Mouse (Mus musculus): ENCODE measurements around the gene Ttll11. TPM values are rescaled to one million over a fixed set of nuclear protein-coding genes. Genes with fewer than 3 reads are reported as not detected.

The Ttll11 gene
- polyA plus RNA-seq, 1 experiment from 2014 or later: 0.88 TPM

DNA sequence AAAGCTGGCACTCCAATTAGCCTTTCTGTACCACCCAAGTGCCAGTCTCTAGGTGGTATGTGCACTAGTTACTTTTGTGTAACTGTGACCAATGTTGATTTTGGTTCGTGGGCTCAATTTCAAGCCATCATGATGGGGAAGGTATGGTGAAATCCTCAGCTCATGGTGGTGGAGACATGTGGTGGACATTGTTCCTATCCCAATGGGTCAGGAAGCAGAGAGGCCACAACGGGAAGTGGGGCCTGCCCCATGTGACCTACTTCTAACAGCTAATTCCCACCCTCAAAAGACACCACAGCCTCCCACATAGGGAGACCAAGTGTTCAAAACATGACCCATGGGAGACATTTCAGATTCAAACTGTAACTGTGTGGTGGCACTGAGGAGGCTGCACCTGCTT, 17.0 kb upstream of the Ttll11 start:
- H3K4me2 ChIP-seq: no peak overlapping the region
- H3K27me3 ChIP-seq: no peaks in the 10 kb centered on the region
- H3K9ac ChIP-seq: no peak overlapping the region
- H3K4me1 ChIP-seq: no peaks in the 10 kb centered on the region
- no peaks in the 10 kb centered on the region for H3K9me3 ChIP-seq (replicated peaks)
- no peak overlapping the region for H3K4me3 ChIP-seq (replicated peaks)
- no peaks in the 10 kb centered on the region for H3K36me3 ChIP-seq
- no peak for ATAC-seq (replicated peaks; ENCODE audit: low FRiP score)
- no peak overlapping the region for H3K27ac ChIP-seq
- WGBS: 73% methylated on average over 2 of the region's 2 CpGs

DNA sequence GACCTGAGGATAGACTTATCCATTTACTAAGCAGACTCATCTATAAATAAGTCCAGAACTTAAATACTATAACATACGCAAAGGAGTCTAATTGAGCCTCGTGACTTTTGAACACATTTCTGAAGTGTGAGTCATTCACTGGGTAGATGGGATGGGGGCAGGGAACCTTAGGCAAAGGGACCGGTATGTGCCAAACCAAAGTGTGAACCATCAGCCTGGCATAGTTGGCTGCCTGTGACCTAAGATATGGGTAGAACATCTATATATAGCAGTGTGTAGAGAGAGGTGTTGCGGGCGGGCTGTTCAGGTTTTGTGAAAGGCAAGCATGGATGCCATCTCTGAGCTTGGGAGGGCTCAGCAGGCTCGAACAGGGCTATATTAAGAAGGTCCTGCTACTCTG, 14.6 kb upstream of the Ttll11 start:
- H3K4me1 ChIP-seq: no peaks in the 10 kb centered on the region
- 79% methylated on average over 6 of the region's 6 CpGs for WGBS
- H3K27ac ChIP-seq: no peak overlapping the region
- H3K9ac ChIP-seq: no peak overlapping the region
- H3K36me3 ChIP-seq: no peaks in the 10 kb centered on the region
- no peak overlapping the region for H3K4me2 ChIP-seq
- no peaks in the 10 kb centered on the region for H3K9me3 ChIP-seq (replicated peaks)
- H3K4me3 ChIP-seq (replicated peaks): no peak overlapping the region
- ATAC-seq (replicated peaks; ENCODE audit: low FRiP score): no peak
- H3K27me3 ChIP-seq: no peaks in the 10 kb centered on the region

DNA sequence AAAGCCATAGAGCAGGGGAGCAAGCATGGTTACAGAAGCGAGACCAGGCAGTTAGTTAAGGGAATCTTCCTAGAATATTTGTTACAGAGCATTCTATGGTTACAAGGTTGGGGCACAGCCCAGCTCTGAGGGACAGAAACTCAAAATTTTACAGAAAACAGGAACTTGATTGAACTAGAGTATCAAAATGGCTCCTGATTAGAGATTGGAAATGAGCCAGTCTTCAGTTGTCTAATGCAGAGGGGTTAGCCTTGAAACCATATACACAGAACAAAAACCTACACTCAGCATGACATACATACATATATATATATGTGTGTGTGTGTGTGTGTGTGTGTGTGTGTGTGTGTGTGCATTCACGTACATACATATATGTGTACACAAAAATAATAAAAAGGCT, 13.8 kb upstream of the Ttll11 start:
- no peak overlapping the region for H3K27ac ChIP-seq
- 77% methylated on average over 2 of the region's 2 CpGs for WGBS
- no peaks in the 10 kb centered on the region for H3K9me3 ChIP-seq (replicated peaks)
- no peak overlapping the region for H3K4me2 ChIP-seq
- no peak overlapping the region for H3K9ac ChIP-seq
- H3K27me3 ChIP-seq: 0 out of 2 replicates have a peak, but pooled peaks cover under 1% of the 10 kb centered on the region
- ATAC-seq (replicated peaks; ENCODE audit: low FRiP score): no peak
- H3K4me1 ChIP-seq: no peaks in the 10 kb centered on the region
- no peak overlapping the region for H3K4me3 ChIP-seq (replicated peaks)
- no peaks in the 10 kb centered on the region for H3K36me3 ChIP-seq

DNA sequence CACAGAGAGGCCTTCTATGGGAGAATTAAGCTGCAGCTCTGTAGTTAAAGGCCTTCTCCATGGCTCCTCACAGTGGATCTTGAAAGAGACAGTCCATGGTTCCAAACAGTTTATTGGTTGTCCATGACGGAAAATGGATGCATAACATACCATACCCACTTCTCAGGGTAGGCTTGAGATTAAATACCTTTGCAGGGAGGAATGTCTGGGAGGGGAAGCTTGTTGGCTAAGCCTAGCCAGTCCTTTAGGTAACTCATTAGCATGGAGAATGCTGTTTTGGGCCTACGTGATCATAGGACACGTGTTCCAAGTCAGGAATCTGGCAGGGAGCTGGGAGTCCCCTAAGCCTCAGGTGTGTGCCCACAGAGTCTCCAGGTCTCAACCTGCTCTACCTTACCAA, 12.5 kb upstream of the Ttll11 start:
- peaks cover 6% of the 10 kb centered on the region; the same call in 1 of the 2 replicates for H3K27me3 ChIP-seq
- H3K4me2 ChIP-seq: no peak overlapping the region
- H3K9me3 ChIP-seq (replicated peaks): no peaks in the 10 kb centered on the region
- H3K27ac ChIP-seq: no peak overlapping the region
- no peak overlapping the region for H3K4me3 ChIP-seq (replicated peaks)
- H3K36me3 ChIP-seq: no peaks in the 10 kb centered on the region
- ATAC-seq (replicated peaks; ENCODE audit: low FRiP score): no peak
- 90% methylated on average over 3 of the region's 3 CpGs for WGBS
- no peaks in the 10 kb centered on the region for H3K4me1 ChIP-seq
- no peak overlapping the region for H3K9ac ChIP-seq

DNA sequence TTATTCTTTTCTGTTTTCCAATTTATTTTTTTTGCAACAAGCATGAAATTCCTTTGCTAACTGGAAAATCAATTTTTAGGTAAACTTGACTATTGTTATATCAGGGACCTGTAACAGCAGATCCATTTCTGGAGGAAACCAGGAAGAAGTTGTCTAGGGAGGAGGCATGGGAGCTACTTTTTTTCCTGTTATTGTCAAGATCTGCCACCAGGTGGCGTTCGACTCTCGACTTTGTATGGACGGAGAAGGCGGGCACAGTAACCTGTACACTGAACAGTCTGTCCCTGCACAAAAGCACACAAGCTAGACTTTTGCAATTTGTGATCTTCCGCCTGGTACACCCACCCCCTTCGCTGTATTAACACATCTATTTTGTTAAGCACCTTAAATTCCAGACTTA, 4.2 kb upstream of the Ttll11 start:
- no peak overlapping the region for H3K9ac ChIP-seq
- 5% methylated on average over 7 of the region's 7 CpGs for WGBS
- ATAC-seq (replicated peaks; ENCODE audit: low FRiP score): no peak

DNA sequence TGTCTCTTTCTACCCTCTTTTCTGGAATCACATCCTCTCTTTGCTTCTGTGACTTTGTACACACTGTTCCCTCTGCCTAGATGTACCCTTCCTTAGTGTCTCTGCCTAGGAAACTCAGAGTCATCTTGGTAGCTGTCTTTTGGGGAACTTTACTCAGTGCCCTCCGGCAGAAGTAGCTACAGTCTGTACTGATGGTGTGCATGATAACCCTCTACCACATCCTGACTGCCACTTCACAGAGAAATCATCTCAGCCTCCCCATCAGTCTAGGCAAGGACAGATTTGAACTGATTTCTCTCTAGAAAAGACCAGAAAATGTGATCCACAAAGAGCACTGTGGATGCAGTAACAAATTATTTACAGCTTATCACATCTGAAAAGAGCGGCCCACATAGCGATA, 2.2 kb upstream of the Ttll11 start:
- Histone ChIP-seq H3K27ac (no peak overlapping the region), H3K4me3 (replicated peaks) (no peak overlapping the region), H3K27me3 (peaks cover 25% of the 10 kb centered on the region), H3K9ac (no peak overlapping the region), H3K4me1 (peaks cover 21% of the 10 kb centered on the region), H3K36me3 (no peaks in the 10 kb centered on the region), H3K9me3 (replicated peaks) (no peaks in the 10 kb centered on the region), H3K4me2 (no peak overlapping the region)
- no peak for ATAC-seq (replicated peaks; ENCODE audit: low FRiP score)
- 75% methylated on average over 3 of the region's 3 CpGs for WGBS

More for the DNA sequence above, 4.2 kb upstream of the Ttll11 start:
- no peak overlapping the region for H3K27ac ChIP-seq
- no peak overlapping the region for H3K4me2 ChIP-seq
- H3K9me3 ChIP-seq (replicated peaks): no peaks in the 10 kb centered on the region
- H3K36me3 ChIP-seq: no peaks in the 10 kb centered on the region
- H3K4me1 ChIP-seq: peaks cover 7% of the 10 kb centered on the region; the same call in 1 of the 2 replicates
- peaks cover 35% of the 10 kb centered on the region for H3K27me3 ChIP-seq
- no peak overlapping the region for H3K4me3 ChIP-seq (replicated peaks)

DNA sequence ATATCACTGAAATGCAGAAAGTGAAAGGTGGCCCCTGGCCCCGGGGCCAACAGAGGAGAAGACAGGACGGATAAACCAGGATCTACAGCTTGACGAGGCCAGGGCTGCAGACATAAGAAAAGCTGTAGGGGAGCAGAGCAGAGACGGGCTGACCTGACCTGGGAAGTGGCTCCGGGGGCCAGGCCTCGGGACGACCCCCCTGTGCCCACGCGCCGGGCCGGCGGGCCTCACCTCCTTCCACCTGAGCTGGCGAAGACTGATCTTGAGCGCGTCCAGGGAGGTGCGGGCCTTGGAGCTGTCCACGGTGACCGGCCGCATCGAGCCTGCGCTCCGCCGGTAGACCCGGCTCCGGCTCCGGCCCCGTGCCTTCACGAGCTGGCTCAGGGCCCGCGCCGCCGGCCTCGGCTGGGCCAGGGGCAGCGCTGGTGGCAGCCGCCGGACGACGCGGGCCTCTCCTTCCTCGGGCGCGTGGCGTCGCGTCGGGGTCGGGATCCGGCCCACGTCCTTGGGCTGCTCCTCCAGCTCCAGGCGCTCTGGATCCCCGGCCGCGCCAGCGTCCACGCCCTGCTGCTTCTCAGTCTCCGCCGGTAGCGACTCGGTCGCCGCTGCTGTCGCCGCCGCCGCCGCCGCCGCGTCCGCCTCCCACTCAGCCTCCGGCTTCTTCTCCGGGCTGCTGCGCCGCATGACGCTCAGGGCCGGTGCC, 621 bp downstream of the Ttll11 start:
- ATAC-seq (replicated peaks; ENCODE audit: low FRiP score): peak; percentile 66
- Histone ChIP-seq H3K27ac (peak overlapping the region; percentile 75), H3K4me2 (peak overlapping the region; percentile 93), H3K36me3 (no peaks in the 10 kb centered on the region), H3K9ac (peak overlapping the region; percentile 85), H3K4me1 (peaks cover 21% of the 10 kb centered on the region), H3K4me3 (replicated peaks) (peak overlapping the region; percentile 87), H3K27me3 (peaks cover 17% of the 10 kb centered on the region), H3K9me3 (replicated peaks) (no peaks in the 10 kb centered on the region)
- WGBS: under 1% methylated on average over 74 of the region's 76 CpGs

DNA sequence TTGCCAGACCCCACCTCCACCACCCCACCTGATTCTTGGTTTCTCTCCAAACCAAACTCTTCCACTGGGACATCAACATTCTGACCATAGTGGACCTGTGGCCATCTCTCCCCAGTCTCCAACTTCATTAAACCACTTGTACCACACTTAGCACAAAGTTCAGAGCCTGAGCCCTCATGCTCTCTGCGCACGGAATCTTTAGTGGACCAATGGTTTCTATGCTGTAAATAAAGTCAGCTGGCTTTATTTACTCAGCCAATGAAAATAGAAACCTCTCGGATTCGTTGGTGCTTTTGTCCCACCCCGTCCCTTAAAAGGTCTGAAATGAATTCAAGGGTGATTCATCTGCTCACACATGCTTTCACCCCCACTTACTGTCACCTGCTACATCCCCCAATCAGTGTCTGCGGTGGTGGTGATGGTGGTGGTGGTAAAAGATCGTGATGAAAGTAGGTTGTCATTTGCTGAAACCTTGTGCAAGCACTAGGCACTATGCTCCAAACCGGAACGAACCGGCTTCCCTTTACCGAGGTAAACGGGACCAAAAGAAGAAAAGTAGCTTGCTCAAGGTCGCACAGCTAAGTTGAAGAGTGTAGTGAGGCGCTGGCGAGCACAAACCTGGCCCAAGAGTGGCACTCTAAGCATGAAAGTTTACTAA, 1.3 kb downstream of the Ttll11 start:
- Histone ChIP-seq H3K4me1 (peaks cover 21% of the 10 kb centered on the region), H3K4me3 (replicated peaks) (peak overlapping the region; percentile 87), H3K27ac (0 out of 2 replicates have a peak overlapping the region, but pooled peaks have one; percentile 75), H3K9ac (peak overlapping the region; percentile 85), H3K4me2 (peak overlapping the region; percentile 93), H3K27me3 (peaks cover 15% of the 10 kb centered on the region), H3K36me3 (no peaks in the 10 kb centered on the region), H3K9me3 (replicated peaks) (no peaks in the 10 kb centered on the region)
- no peak; the same call in 1 of the 2 replicates for ATAC-seq (replicated peaks; ENCODE audit: low FRiP score)
- WGBS: 22% methylated on average over 15 of the region's 15 CpGs

DNA sequence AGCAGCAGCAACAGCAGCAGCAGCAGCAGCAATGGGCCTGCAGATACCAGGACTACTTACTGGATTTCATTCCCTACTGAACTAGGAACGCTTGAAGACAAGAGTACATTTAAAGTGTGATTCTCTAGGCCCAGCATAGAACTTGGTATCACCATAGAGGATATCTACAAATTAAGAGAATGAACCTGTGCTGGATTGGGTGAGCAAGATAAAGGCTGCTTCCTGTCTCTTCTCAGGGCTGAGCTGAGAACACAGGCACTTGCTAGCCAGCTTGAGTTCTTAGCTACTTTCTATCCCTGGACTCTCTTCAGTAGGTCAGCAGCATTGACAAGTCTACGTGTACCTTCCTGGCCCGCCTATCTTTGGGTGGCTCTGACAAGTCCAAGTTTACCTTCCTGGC, 2.0 kb downstream of the Ttll11 start:
- H3K9me3 ChIP-seq (replicated peaks): no peaks in the 10 kb centered on the region
- peaks cover 9% of the 10 kb centered on the region for H3K27me3 ChIP-seq
- H3K4me2 ChIP-seq: peak overlapping the region; percentile 93; the same call in 1 of the 2 replicates
- H3K36me3 ChIP-seq: no peaks in the 10 kb centered on the region
- ATAC-seq (replicated peaks; ENCODE audit: low FRiP score): no peak
- H3K4me3 ChIP-seq (replicated peaks): no peak overlapping the region
- peaks cover 21% of the 10 kb centered on the region for H3K4me1 ChIP-seq
- H3K27ac ChIP-seq: no peak overlapping the region
- H3K9ac ChIP-seq: no peak overlapping the region
- 87% methylated on average over 3 of the region's 3 CpGs for WGBS

DNA sequence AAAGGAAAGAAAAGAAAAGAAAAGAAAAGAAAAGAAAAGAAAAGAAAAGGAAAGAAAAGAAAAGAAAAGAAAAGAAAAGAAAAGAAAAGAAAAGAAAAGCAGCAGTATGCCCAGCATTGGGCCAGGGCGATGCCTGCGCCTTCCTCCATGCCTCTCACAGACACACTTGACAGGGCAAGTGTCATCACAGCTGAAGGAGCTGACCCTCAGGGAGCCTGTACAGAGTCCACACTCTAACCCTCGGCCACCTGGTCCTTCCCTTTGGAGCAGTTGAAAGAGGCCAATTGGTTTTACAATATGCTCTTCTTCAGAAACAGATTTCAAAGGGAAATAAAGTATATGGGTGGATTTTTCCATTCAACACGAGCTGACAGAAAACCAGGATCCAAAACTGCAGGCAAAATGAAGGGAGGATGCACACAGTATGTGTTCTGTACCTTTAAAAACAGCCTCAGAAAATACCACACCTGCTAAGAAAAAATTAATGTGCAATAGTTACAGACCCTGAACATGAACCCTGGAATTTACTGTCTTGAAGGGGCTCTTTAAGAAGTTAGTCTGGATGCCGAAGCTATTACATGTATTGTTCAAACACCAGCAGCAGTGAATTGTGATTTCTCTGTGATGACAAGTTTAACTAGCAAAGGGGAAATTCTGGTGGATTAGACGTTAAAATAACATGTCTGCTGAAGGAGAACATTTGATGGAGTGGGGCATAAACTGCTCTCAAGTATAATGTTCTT, 7.3 kb downstream of the Ttll11 start:
- Histone ChIP-seq H3K36me3 (no peaks in the 10 kb centered on the region), H3K4me1 (0 out of 2 replicates have a peak, but pooled peaks cover 3% of the 10 kb centered on the region), H3K9me3 (replicated peaks) (no peaks in the 10 kb centered on the region), H3K4me3 (replicated peaks) (no peak overlapping the region), H3K27me3 (no peaks in the 10 kb centered on the region), H3K9ac (no peak overlapping the region), H3K4me2 (no peak overlapping the region), H3K27ac (no peak overlapping the region)
- no peak for ATAC-seq (replicated peaks; ENCODE audit: low FRiP score)
- 43% methylated on average over 6 of the region's 6 CpGs for WGBS

DNA sequence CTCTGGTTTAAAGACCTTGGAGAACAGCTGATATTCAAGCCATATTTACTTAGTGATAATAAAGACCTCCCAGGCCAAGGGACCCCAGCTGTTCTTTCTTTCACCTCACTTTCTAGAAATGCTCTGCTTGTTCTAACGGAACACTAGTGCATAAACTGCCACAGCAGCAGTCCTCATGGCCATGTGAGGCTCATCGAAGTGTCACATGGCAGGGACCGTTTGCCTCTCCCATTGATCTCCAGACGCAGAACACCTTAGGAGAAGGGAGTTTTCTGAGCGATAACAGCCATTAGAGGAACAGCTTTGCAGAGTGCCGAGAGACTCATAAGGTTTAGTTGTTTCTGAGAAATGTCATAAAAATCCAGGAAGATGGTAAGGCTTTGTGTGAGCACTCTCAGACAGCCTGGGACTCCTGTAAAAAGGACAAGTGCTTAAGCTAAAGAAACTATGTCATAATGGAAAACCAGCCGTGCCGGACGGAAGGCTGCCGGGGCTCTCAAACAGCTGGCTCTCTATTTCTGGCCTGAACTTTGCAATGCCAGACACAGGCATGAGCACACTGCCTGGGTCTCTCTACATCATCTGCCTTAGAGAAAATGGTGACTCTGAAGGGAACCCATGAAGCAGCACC, 13.7 kb downstream of the Ttll11 start:
- Histone ChIP-seq H3K9ac (no peak overlapping the region), H3K4me3 (replicated peaks) (no peak overlapping the region), H3K4me1 (no peaks in the 10 kb centered on the region), H3K27ac (no peak overlapping the region), H3K36me3 (no peaks in the 10 kb centered on the region), H3K4me2 (no peak overlapping the region), H3K27me3 (no peaks in the 10 kb centered on the region; the same call in 1 of the 2 replicates), H3K9me3 (replicated peaks) (no peaks in the 10 kb centered on the region)
- 45% methylated on average over 10 of the region's 10 CpGs for WGBS
- ATAC-seq (replicated peaks; ENCODE audit: low FRiP score): no peak

DNA sequence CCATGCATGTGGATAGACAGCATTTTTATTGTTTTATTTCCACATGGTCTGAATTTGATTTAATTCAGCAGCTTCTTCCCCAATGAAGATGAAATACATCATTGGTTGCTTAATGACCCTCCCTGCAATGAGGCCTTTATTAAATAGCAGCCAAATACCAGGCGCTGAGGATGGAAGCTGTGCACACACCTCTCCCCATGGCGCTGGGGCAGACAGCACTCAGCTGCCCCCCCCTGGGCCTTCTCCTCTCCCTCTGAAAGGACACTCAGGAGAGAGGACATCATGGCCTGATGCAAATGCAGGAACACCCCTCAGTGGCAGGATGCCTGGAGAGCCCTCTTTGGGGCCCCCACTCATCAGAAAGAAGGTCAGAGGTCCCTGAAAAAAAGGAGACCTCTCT, 16.4 kb downstream of the Ttll11 start:
- ATAC-seq (replicated peaks; ENCODE audit: low FRiP score): no peak
- 72% methylated on average over 2 of the region's 2 CpGs for WGBS
- H3K9me3 ChIP-seq (replicated peaks): no peaks in the 10 kb centered on the region
- no peak overlapping the region for H3K27ac ChIP-seq
- H3K4me2 ChIP-seq: no peak overlapping the region
- H3K4me3 ChIP-seq (replicated peaks): no peak overlapping the region
- no peaks in the 10 kb centered on the region for H3K36me3 ChIP-seq
- H3K27me3 ChIP-seq: no peaks in the 10 kb centered on the region; the same call in 1 of the 2 replicates
- H3K4me1 ChIP-seq: no peaks in the 10 kb centered on the region
- H3K9ac ChIP-seq: no peak overlapping the region
